Mouse (Mus musculus) gastrocnemius, postnatal 36 days (tissue): ENCODE measurements around the gene Gm17364. TPM values are rescaled to one million over a fixed set of nuclear protein-coding genes. Genes with fewer than 3 reads are reported as not detected.
A peak's percentile ranks its signal among the peaks of the same experiment; 100 is the strongest.
"Not testable (repeated sequence)": the region's sequence is repeated elsewhere in the genome, so short reads cannot be mapped to it uniquely, and the experiment has no call there.

Experiments
- DNase-seq, 2 experiments: peaks; one replicate each; pipeline ENCODE4 v3.0.0; 2022
- intact Hi-C: fragments of 180-260 bp; cut with DNase I; formaldehyde crosslinking; loops from one replicate; pipeline ENCODE4 v1.15.1; 2025
- total RNA-seq, 2 experiments: library from RNA; stranded (reverse); gene quantifications; 2 replicates each; pipeline ENCODE4 v1.2.3; 2021

Gene Gm17364
- total RNA-seq, 2 experiments from 2014 or later = not detected

- no peak for DNase-seq
- intact Hi-C loops = no loop called here
Measured at GRCm38 (mm10) chr13:41252736-41253135, 21.0 kb downstream of the Gm17364 start.

- DNase-seq = no peak
- intact Hi-C loops = no loop called here
Measured at GRCm38 (mm10) chr13:41252141-41252540, 21.6 kb downstream of the Gm17364 start.

GRCm38 (mm10) chr13:41251667-41252066 is 22.1 kb downstream of the Gm17364 start:
- DNase-seq = no peak
- intact Hi-C loops = no loop called here

- DNase-seq, intact Hi-C loops: not testable (repeated sequence)
Measured at GRCm38 (mm10) chr13:41251232-41251631, 22.5 kb downstream of the Gm17364 start.

DNA sequence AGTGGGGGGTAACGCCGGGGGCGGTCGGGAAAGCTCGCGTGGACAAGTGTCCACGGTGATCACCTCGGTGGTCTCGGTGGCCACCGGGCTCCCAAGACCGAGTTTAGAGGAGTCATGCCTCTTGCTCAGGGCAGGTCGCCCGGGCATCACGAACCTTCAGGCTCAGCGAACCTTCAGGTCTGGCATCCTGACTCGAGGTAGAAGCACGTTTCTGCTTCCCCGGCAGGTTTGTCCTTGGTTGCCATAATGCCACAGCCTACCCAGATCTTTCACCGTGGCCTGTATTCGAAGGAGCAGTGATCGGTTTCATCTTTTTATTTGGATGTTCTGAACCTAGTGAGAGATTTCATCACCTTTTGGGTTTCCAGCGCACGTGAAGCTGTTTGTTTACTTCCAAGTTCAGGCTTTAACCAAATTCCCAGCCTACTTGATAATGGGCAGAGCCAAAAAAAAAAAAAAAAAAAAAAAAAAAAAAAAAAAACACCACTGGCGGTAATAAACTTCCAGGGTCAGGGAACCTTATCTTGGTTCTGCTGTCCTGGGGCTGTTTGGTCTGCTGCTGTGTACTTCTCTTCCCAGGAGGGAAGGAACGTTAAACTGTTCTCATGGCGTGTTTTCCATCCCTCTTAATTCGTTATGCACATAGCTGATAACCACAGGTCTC is 23.3 kb downstream of the Gm17364 start:
- DNase-seq = no peak
- intact Hi-C loops = no loop called here

GRCm38 (mm10) chr13:41249538-41250317 is 24.0 kb downstream of the Gm17364 start, which contains the start of gene Smim13:
Gene Smim13 (plus strand): TSS chr13:41249844.
- intact Hi-C loops = loop anchor here (10.0 kb wide), 1 partner anchor 235 kb away; the partner anchor contains the start of gene Tmem14c

DNA sequence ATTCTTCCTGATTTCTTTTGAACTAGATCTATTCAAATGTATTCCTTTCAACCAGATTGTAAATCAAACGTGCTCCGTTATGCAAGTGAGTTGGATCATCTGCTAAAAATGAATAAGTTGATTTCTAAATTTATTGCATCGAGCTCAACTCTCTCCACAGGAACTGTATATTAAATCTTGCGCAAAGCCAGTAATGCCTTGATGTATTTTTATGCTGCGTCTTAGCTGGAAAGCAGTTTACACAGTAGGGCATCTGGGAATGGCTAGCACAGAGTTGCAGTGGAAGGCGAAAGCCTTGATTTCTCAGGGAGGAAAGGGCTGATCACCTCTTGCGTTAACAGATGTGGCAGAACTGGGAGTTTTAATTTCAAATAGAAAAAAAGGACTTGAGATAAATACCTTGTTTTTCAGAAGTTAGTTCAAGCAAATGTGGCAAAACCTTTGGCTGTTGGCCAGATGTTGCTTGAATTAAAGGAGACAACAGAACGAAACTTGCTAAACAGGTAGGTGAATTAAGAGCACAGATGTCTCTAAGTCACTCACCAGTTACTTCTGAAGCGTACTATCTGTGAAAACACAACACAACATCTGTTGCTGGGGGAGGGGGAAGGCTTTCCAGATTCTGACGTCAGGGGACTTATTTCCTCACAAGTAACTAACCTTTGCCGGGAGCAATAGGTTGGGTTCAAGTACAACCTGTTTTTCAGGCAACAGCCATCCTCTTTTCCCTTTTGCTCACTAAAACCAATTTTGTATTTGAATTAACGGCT is 24.8 kb downstream of the Gm17364 start:
- DNase-seq = no peak
- intact Hi-C loops = loop anchor here (10.0 kb wide), 1 partner anchor 234 kb away; the partner anchor contains the start of gene Tmem14c

More at GRCm38 (mm10) chr13:41249538-41250317, 24.0 kb downstream of the Gm17364 start, which contains the start of gene Smim13:
- DNase-seq = peak; percentile 88 to 89

GRCm38 (mm10) chr13:41244306-41244830 is 29.4 kb downstream of the Gm17364 start:
- intact Hi-C loops = loop anchor here (10.0 kb wide), 1 partner anchor 230 kb away; the partner anchor contains the start of gene Tmem14c
- DNase-seq = no peak

DNA sequence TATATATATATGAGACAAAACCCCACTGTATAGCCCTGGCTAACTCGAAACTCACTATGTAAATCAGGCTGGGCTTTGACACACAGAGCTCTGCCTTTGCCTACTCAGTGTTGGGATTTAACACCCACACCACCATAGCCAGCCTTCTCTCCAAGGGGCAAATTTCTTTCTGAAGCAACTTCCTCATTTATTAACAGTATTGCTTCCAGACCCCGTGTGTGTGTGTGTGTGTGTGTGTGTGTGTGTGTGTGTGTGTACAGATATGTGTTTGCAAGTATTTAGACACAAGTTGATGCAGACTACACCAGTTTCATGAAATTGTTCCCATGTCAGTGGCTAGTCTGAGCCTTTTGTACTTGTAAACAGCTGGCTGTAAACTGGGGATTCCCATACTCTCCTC is 32.2 kb downstream of the Gm17364 start:
- no peak for DNase-seq
- intact Hi-C loops = loop anchor here (10.0 kb wide), 1 partner anchor 227 kb away; the partner anchor contains the start of gene Tmem14c

GRCm38 (mm10) chr13:41238805-41239130 is 35.0 kb downstream of the Gm17364 start:
- intact Hi-C loops = loop anchor here (1.0 to 5.0 kb wide), 4 partner anchors 92 to 456 kb away; no protein-coding TSS in a partner anchor

DNA sequence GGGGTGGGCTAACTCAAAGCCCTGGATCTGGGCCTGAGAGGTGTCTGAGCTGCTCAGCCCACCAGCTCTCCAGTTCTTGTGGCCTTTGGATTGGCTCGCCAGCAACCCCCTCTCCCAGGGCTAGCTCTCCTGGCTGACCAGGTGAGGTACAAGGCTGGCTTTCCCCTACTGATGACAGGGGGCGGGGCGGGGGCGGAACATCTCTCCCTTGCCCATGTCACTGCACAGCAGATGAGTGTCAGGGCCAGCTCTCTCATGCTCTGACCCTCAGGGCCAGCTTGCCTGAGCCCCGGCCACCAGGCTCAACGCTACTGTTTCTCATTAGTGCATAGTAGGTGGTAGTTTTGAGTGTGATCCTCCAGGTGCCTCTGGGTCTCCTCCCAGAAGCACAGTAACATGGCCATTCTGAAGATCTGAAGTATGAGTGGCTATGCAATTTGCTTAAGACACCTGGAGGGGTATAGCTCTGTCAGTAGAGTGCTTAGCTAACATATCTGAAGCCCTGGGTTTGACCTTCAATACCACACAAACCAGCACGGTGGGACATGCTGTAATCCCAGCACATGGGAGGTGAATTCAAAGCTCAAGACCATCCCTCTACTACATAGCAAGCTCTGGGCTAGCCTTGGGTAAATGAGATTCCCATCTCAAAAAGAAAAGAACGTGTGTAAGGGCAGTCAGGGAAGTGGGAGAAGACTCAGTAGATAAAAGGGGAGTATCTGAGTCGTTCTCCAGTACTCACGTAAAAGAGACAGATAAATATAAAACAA is 35.6 kb downstream of the Gm17364 start:
- intact Hi-C loops = loop anchor here (1.0 to 5.0 kb wide), 4 partner anchors 92 to 456 kb away; no protein-coding TSS in a partner anchor

More at GRCm38 (mm10) chr13:41238805-41239130, 35.0 kb downstream of the Gm17364 start:
- no peak for DNase-seq

DNA sequence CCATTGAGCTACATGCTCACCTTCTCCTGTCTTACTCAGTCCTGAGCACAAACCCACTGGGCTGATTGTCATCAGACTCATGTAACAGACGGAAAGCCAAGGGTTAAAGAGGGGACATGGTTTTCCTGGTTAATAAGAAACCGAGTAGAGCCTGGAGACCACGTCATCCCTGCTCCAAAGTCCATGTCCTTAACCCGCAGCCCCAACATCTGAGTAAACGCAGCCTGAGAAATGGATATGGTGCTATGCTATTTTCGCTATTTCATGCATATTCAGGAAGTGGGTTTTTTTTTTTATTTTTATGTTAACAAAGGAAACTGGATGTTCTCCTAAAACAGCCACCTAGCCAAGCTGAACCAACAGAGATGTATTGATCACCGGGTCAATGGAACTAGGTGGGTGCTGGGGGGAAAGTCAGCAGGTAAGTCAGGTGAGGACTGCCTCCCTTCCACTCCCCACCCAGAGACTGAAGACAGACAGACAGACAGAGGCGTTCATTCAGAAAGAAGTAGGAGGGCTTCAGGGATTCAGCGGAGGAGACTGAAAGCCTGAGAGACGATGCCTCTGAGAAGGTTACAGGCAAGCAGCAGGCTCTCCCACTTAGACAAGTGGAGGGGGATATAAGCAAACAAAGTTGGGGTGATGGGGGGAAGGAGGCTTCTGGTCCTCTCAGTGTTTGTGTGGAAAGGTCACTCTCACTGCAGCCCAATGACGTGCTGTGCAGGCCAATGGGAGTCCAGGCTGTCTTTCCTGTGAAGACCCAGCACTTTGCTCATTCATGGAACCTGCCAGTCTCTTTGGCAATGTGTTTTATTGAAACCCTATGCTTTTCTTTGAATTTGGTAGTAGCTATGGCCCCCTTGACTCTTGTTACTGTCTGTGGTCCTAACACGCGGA is 37.7 kb downstream of the Gm17364 start:
- intact Hi-C loops = loop anchor here (5.0 kb wide), 3 partner anchors 149 to 454 kb away; no protein-coding TSS in a partner anchor
- no peak for DNase-seq

More for the DNA sequence above, 35.6 kb downstream of the Gm17364 start:
- no peak for DNase-seq

DNA sequence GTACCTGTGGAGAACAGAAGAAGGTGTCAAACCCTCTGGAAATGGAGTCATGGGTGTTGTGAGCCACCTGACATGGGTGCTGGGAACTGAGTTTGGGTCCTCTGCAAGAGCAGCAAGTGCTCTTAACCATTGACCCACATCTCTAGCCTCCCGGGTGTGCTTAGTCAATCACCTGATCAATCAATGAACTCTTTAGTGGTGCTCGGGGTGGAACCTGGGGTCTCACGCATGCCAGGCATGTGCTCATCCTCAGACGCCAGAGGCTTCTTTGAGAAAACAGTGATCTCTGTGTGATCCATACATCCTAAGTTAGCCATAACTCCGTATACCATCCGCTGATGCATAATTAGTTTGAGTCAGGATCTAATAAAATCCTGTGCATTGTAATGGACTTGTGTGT is 38.6 kb downstream of the Gm17364 start:
- no peak for DNase-seq
- intact Hi-C loops = loop anchor here (5.0 kb wide), 3 partner anchors 148 to 453 kb away; no protein-coding TSS in a partner anchor

DNA sequence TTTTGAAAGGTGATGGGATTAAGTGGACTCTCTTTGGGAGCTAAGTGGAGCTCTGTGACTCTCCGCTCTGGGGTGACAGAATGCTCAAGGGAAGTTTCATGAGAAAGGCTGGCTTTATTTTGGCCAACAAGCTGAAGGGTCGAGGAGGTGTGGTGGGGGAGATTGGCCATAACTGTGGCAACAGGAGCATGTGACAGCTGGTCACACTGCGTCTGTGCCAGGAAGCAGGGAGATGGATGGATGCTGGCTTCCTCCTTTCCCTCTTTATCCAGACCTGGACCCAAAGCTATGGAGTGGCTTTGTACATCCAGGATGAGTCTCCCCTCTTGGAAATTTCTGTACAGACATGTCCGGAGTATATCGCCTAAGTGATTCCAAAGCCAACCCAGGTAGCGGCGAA is 40.5 kb downstream of the Gm17364 start:
- intact Hi-C loops = no loop called here
- DNase-seq = no peak

DNA sequence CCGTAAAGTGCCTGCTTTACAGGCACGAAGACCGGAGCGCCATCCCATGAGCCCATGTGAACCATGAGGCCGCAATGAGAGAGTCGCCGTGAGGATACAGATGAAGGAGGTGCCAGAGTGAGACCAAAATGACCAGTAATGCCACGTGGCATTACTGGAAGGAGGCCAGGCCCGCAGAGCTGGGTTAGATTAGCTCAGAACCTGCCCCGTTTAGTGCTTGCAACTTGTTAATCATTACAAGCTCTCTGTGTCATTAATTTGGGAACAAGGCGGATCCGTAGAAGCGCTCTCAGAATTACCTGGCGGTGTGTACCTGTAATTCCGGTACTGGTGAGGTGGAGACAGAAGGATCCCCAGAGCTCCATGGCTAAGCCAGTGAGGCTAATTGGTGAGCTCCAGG is 41.6 kb downstream of the Gm17364 start:
- no peak for DNase-seq
- intact Hi-C loops = no loop called here

DNA sequence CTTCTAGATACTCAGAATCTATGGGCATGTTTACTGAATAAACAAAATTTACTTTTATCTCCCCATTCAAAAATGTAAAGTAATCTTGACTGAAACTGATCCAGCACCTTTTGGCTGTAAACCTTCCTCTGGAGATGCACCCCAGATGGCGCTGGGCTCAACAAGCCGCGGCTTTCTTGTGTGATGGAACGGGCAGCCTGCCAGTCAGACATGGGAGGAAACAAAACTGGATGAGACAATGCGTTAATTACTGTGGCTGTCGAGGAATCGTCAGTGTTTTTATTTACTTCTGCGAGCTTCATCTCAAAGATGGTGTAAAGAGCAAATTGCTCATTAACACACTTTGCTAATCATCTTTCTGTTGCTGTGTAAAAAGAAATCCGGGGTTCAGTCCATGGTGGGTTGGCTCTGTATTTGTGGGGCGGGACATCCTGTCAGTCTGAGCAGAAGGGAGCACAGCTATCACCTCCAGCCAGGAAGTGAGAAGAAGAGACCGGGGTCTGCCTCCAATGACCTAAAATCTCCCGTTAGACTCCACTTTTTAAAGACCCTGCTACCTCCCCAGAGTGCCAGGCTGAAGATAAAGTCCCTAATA is 42.3 kb downstream of the Gm17364 start:
- intact Hi-C loops = no loop called here

DNA sequence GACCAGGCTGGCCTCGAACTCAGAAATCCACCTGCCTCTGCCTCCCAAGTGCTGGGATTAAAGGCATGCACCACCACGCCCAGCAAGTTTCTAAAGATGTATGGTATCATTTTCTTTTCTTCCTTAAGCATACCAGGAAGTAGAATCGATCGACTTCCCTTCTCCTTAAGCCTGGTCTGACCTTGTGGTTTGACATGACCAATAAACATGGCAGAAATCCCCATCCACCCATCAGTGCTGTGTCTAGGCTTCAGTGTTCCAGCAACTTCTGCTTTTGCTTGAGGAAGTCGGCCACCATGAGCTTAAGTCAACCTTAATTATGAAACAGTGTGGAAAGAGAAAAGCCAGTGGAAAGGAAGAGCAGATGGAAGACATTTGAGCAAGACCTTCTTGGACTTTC is 43.5 kb downstream of the Gm17364 start:
- intact Hi-C loops = no loop called here
- no peak for DNase-seq

More for the DNA sequence above, 42.3 kb downstream of the Gm17364 start:
- no peak for DNase-seq

GRCm38 (mm10) chr13:41228060-41228459 is 45.7 kb downstream of the Gm17364 start:
- intact Hi-C loops = no loop called here
- DNase-seq = no peak
